Mouse (Mus musculus) stomach, postnatal 0 days (tissue): Measurements from ENCODE around the gene Hspb6. TPM values are rescaled to one million over a fixed set of nuclear protein-coding genes. Genes with fewer than 3 reads are reported as not detected.

Source experiments
- ATAC-seq: fragments of 200-750 bp; cut with Nextera tagmentation; 2 replicates; pipeline ENCODE4 v1.8.0; 2017; ENCODE audit not compliant: low FRiP score, low TSS enrichment
- DNase-seq: peaks from one replicate; pipeline ENCODE4 v3.0.0-alpha.2; 2016; ENCODE audit warnings: low spot score
- H3K27ac ChIP-seq: fragments of 300-500 bp; sonication (generic); replicated peaks from 2 replicates; pipeline ENCODE4 v1.5.1; 2014; ENCODE audit warnings: mild to moderate bottlenecking, control low read depth
- H3K27me3 ChIP-seq: fragments of 300-500 bp; sonication (generic); 2 replicates; pipeline ENCODE4 v1.6.1; 2014; ENCODE audit warnings: low read length; ENCODE audit not compliant: control insufficient read depth, insufficient read depth
- H3K36me3 ChIP-seq: fragments of 300-500 bp; sonication (generic); 2 replicates; pipeline ENCODE4 v1.6.1; 2014; ENCODE audit warnings: low read length, mixed read lengths; ENCODE audit not compliant: control insufficient read depth, insufficient read depth
- H3K4me1 ChIP-seq: fragments of 300-500 bp; sonication (generic); replicated peaks from 2 replicates; pipeline ENCODE4 v1.6.1; 2014; ENCODE audit warnings: antibody characterized with exemption; ENCODE audit not compliant: control insufficient read depth, insufficient read depth
- H3K4me2 ChIP-seq: fragments of 300-500 bp; sonication (generic); replicated peaks from 2 replicates; pipeline ENCODE4 v1.6.1; 2014; ENCODE audit warnings: low read depth, mild to moderate bottlenecking, control low read depth, moderate library complexity
- H3K4me3 ChIP-seq: fragments of 300-500 bp; sonication (generic); 2 replicates; pipeline ENCODE4 v1.5.1; 2014; ENCODE audit warnings: low read depth, low read length, control low read depth
- H3K9ac ChIP-seq: fragments of 300-500 bp; sonication (generic); 2 replicates; pipeline ENCODE4 v1.6.1; 2014; ENCODE audit warnings: mild to moderate bottlenecking, low read length, control low read depth, mixed read lengths
- H3K9me3 ChIP-seq: fragments of 300-500 bp; sonication (generic); 2 replicates; pipeline ENCODE4 v1.6.1; 2016; ENCODE audit warnings: low read length; ENCODE audit not compliant: control insufficient read depth
- CTCF ChIP-seq: IDR thresholded peaks from 2 replicates; pipeline ENCODE4 v1.5.1; 2016; ENCODE audit warnings: antibody characterized with exemption, low read depth, mild to moderate bottlenecking, moderate library complexity
- EP300 ChIP-seq: optimal IDR thresholded peaks from 2 replicates; pipeline ENCODE3; 2016; ENCODE audit warnings: antibody characterized with exemption
- WGBS: fragments of 180-500 bp; shearing (Covaris S2); extraction: QIAGEN DNeasy Blood & Tissue Kit; methylation state at CpG from one replicate; pipeline ENCODE4 v1.1.7; 2014; 5-methylcytosine and 5-hydroxymethylcytosine counted together
- microRNA-seq: library from miRNA; unstranded; fragments of <30 nt; microRNA quantifications from one replicate; pipeline ENCODE4, GENCODE M21; 2016
- polyA plus RNA-seq: library from polyadenylated mRNA; unstranded; fragments of >200 nt; fragmentation: Nextera tagmentation; extraction: Ambion mirVana; gene quantifications from 2 replicates; pipeline ENCODE4 v1.2.1, GENCODE M21; 2015

Gene Hspb6
- polyA plus RNA-seq, 1 experiment from 2014 or later, result 66.4 TPM

DNA sequence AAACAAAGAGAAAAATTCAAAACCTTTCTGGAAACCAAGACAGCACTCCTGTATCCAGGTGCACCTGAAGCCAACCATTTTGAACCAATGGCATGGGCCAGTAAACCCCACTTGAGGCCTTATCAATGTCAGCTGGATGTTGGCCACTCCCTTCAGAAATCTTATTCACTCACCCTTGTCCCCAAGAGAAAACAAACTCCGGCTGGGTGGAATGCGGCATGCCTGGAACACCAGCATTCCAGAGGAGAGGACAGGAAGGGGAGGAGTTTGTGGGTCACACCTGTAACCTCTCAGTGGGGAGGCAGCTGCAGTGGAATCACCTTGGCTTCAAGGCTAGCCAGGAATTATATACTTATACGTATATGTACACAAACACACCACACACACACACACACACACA is 50.6 kb downstream of the Hspb6 start:
- H3K27me3 ChIP-seq, result no peaks in the 10 kb centered on the region
- peak overlapping the region; percentile 80 for H3K27ac ChIP-seq
- 29% methylated on average over 3 of the region's 3 CpGs for WGBS
- TF ChIP-seq EP300 (peak; percentile 66), CTCF (no peak)
- H3K4me3 ChIP-seq, result no peak overlapping the region
- H3K9me3 ChIP-seq, result no peaks in the 10 kb centered on the region
- H3K4me2 ChIP-seq, result no peak overlapping the region
- H3K4me1 ChIP-seq, result no peaks in the 10 kb centered on the region
- DNase-seq, result peak; percentile 94
- peak; percentile 87 for ATAC-seq
- no peaks in the 10 kb centered on the region for H3K36me3 ChIP-seq
- no peak overlapping the region for H3K9ac ChIP-seq

DNA sequence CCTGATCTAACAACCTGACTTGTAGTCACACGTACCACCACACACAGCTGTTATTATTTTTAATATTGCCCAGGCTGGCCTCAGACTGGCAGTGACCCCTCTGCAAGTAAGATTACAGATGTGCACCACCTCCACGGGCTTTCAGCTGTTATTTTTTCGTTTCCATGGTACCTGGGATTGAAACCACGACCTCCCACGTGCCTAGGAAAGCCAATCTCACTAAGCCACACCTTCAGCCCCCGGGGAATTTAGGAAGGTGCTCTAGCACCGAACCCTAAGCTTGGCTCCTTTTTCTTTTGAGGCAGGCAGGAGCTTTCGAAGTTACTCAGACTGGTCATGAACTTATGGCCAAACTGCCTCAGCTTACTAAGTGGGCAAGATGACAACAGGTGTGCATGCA is 52.4 kb downstream of the Hspb6 start:
- no peaks in the 10 kb centered on the region for H3K4me1 ChIP-seq
- DNase-seq (no peak), ATAC-seq (no peak)
- H3K4me2 ChIP-seq, result no peak overlapping the region
- no peaks in the 10 kb centered on the region for H3K9me3 ChIP-seq
- no peaks in the 10 kb centered on the region for H3K27me3 ChIP-seq
- no peak overlapping the region for H3K27ac ChIP-seq
- no peak overlapping the region for H3K9ac ChIP-seq
- no peak overlapping the region for H3K4me3 ChIP-seq
- WGBS, result 42% methylated on average over 8 of the region's 8 CpGs
- no peak for TF ChIP-seq EP300
- TF ChIP-seq CTCF, result no peak
- H3K36me3 ChIP-seq, result no peaks in the 10 kb centered on the region

DNA sequence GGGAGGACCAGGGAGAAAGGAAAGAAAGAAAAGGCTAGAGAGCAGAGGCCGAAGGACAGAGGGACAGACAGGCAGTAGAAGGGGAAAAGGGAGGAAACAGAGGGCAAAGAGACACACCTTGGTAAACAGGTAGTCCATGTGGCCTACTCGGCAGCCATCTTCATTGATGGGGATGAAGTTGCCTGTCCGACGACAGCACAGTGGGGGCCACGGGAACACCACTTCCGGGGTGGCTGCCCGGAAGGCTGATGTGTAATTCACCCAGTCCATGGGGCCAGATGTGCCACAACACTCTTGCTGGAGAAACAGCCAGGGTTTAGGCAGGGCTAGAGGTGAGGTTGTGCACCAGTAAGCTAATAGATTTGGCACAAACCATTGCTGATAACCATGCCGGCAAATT is 53.0 kb downstream of the Hspb6 start:
- WGBS, result 75% methylated on average over 8 of the region's 8 CpGs

More for the DNA sequence above, 53.0 kb downstream of the Hspb6 start:
- no peak for ATAC-seq
- H3K9me3 ChIP-seq, result no peaks in the 10 kb centered on the region
- no peak overlapping the region for H3K4me2 ChIP-seq
- H3K4me3 ChIP-seq, result no peak overlapping the region
- no peak overlapping the region for H3K9ac ChIP-seq
- H3K27ac ChIP-seq, result no peak overlapping the region
- H3K36me3 ChIP-seq, result no peaks in the 10 kb centered on the region
- no peak for DNase-seq
- TF ChIP-seq EP300, result no peak
- H3K4me1 ChIP-seq, result no peaks in the 10 kb centered on the region
- H3K27me3 ChIP-seq, result no peaks in the 10 kb centered on the region

Small RNA genes lying within 50 kb of the gene (microRNA-seq; reads per million reads assigned to microRNA genes)
- gene Gm38670 (2.6 reads per million), gene Mir3569 (not detected)

Other genes starting within 250 kb of the Hspb6 start
- gene Alkbh6, start 243.5 kb upstream of the Hspb6 start, polyA plus RNA-seq, result 55.4 and 58.8 TPM in 2 replicates
- gene Syne4, start 237.4 kb upstream of the Hspb6 start, polyA plus RNA-seq, result 13.5 and 14.2 TPM in 2 replicates
- gene E130208F15Rik, start 230.4 kb upstream of the Hspb6 start, polyA plus RNA-seq, result not detected in 2 replicates
- gene Sdhaf1, start 228.3 kb upstream of the Hspb6 start, polyA plus RNA-seq, result 19.1 and 20.2 TPM in 2 replicates
- 2.9 and 3.3 TPM in 2 replicates for gene Lrfn3, start 189.4 kb upstream of the Hspb6 start, polyA plus RNA-seq
- 66.6 and 71.0 TPM in 2 replicates for gene Tyrobp, start 138.4 kb upstream of the Hspb6 start, polyA plus RNA-seq
- 3.2 and 3.7 TPM in 2 replicates for gene Hcst, start 132.3 kb upstream of the Hspb6 start, polyA plus RNA-seq
- gene Nfkbid, start 130.4 kb upstream of the Hspb6 start, polyA plus RNA-seq, result 1.1 TPM in 2 replicates
- 21.7 and 24.1 TPM in 2 replicates for gene Aplp1, start 106.6 kb upstream of the Hspb6 start, polyA plus RNA-seq
- gene Kirrel2, start 94.5 kb upstream of the Hspb6 start, polyA plus RNA-seq, result 0.18 TPM in 2 replicates
- gene Nphs1, start 93.9 kb upstream of the Hspb6 start, polyA plus RNA-seq, result 0.16 and 0.25 TPM in 2 replicates
- 0.42 and 0.68 TPM in 2 replicates for gene Prodh2, start 58.6 kb upstream of the Hspb6 start, polyA plus RNA-seq
- gene Arhgap33, start 17.1 kb upstream of the Hspb6 start, polyA plus RNA-seq, result 1.5 and 1.6 TPM in 2 replicates
- gene Proser3, start 121 bp downstream of the Hspb6 start, polyA plus RNA-seq, result 2.2 and 2.3 TPM in 2 replicates
- gene Lin37, start 7.7 kb downstream of the Hspb6 start, polyA plus RNA-seq, result 30.2 and 30.9 TPM in 2 replicates
- gene U2af1l4, start 11.1 kb downstream of the Hspb6 start, polyA plus RNA-seq, result 60.5 and 63.9 TPM in 2 replicates
- 2.5 and 2.6 TPM in 2 replicates for gene Gm49396, start 11.2 kb downstream of the Hspb6 start, polyA plus RNA-seq
- gene Psenen, start 11.4 kb downstream of the Hspb6 start, polyA plus RNA-seq, result 185 and 197 TPM in 2 replicates
- gene Igflr1, start 13.2 kb downstream of the Hspb6 start, polyA plus RNA-seq, result 1.3 and 1.4 TPM in 2 replicates
- 3.3 and 3.7 TPM in 2 replicates for gene Kmt2b, start 36.5 kb downstream of the Hspb6 start, polyA plus RNA-seq
- 1.6 and 1.8 TPM in 2 replicates for gene Zbtb32, start 46.7 kb downstream of the Hspb6 start, polyA plus RNA-seq
- 0.71 and 0.92 TPM in 2 replicates for gene Upk1a, start 60.7 kb downstream of the Hspb6 start, polyA plus RNA-seq
- 1,340 and 1,422 TPM in 2 replicates for gene Cox6b1, start 74.0 kb downstream of the Hspb6 start, polyA plus RNA-seq
- gene Etv2, start 83.7 kb downstream of the Hspb6 start, polyA plus RNA-seq, result not detected in 2 replicates
- gene Rbm42, start 98.1 kb downstream of the Hspb6 start, polyA plus RNA-seq, result 88.1 and 93.2 TPM in 2 replicates
- 10.8 and 11.7 TPM in 2 replicates for gene Haus5, start 112.8 kb downstream of the Hspb6 start, polyA plus RNA-seq
- 0.21 TPM in 1 of 2 replicates, not detected in the other for gene Pmis2, start 119.4 kb downstream of the Hspb6 start, polyA plus RNA-seq
- 54.4 and 61.2 TPM in 2 replicates for gene 2200002J24Rik, start 146.7 kb downstream of the Hspb6 start, polyA plus RNA-seq
- 601 and 695 TPM in 2 replicates for gene Atp4a, start 160.0 kb downstream of the Hspb6 start, polyA plus RNA-seq
- gene Tmem147, start 177.4 kb downstream of the Hspb6 start, polyA plus RNA-seq, result 210 and 221 TPM in 2 replicates
- 0.27 and 0.30 TPM in 2 replicates for gene Gapdhs, start 191.5 kb downstream of the Hspb6 start, polyA plus RNA-seq
- 438 and 453 TPM in 2 replicates for gene Sbsn, start 199.3 kb downstream of the Hspb6 start, polyA plus RNA-seq
- 1,959 and 2,038 TPM in 2 replicates for gene Dmkn, start 211.6 kb downstream of the Hspb6 start, polyA plus RNA-seq
- 12,744 and 13,054 TPM in 2 replicates for gene Krtdap, start 235.7 kb downstream of the Hspb6 start, polyA plus RNA-seq